Mouse (Mus musculus) 416B (cell line): ENCODE data around the gene Ptprq.
A peak's percentile ranks its signal among the peaks of the same experiment; 100 is the strongest.

Source experiments
- DNase-seq: peaks from one replicate; pipeline ENCODE4 v3.0.0; 2011; ENCODE audit warnings: low read depth

Gene Ptprq

DNA sequence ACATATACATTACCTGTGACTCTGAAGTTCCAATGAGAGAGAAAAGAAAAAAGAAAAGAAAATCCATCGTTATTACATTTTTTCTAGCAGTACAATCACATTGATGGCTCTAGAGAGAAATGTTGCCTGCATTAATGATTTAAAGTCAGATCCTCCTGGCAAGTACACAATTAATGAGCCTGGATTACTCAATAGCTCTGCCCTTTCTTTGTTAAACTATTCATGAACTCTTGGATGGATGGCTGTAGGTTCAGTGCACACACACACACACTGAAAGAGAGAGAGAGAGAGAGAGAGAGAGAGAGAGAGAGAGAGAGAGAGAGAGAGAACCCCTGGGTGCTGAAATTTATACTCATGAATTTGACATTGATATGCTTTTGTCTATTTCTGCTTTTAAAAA is at the start of gene Ptprq:
Gene Ptprq, minus strand, starts transcription at position 246 of the 400 bp plus-strand sequence.
- DNase-seq = no peak

DNA sequence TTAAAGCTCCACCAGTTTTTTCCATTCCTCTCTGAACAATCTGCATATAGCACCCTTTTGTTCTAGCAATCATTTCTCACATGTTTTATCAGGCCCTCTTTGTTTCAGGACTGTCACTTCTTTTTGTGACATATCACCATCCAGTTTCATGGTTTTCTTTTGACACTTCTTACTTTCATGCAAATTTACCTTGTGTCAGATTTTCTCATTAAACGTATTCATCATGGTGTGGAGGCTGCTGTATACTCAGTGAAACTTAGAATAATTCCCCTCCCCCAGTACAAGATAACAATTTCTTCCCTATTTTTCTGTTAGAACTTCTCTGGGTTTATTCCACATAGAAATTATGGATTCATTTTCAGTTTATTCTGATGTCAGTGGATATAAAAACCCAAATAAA is 39.8 kb upstream of the Ptprq start:
- DNase-seq = no peak

DNA sequence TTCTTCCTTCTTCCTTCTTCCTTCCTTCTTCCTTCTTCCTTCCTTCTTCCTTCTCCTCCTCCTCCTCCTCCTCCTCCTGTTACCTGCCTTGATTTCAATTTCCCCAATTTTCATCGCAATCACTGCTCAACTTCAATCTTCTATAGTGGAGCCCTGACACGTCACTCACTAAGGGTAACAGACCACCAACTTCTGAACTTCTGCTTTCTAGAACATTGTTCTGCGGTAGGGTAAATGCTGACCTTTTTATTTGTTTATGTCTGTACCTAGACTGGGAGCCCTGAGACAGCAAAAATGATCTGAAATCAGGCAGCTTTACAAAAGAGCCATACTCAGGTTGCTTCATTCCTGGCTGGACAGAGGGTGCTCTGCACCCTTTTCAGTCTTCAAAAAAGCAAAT is 33.6 kb upstream of the Ptprq start:
- no peak for DNase-seq

DNA sequence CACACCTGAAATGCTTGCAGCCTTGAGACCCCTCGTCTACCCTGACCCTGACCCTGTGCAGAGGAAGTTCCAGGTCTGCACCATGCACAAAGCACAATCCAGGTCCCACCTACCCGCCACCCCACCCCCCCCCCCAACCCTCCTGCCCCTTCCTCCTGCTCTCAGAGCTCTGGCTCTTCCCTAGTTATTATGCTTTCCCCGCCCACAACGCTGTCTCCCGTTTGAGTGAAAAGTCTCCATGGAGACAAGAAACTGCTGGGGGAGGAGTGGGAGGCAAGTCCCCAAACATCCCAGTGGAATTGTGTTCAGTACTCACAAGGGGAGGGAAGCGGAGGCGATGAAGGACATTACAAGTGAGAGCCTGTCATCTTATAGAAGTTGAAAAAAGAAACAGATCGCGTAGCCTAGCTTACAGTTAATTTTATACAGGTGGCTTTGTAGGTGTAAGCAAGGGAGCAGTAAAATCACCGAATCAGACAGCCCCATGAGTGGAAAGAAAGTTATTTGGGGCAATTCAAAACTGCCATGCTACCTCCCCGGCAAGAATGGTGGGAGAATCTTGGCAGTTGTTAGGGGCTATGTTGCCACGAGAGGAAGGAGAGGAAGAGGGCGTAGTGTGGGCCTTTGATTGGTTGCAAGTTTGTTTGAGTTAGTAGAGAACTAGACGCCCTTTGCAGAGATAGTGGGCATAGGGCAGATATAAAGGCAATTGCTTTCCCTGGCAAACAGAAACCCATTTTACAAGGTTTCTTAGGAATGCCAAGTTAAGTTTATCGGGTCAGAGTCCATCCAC is 32.7 kb upstream of the Ptprq start:
- DNase-seq = no peak

DNA sequence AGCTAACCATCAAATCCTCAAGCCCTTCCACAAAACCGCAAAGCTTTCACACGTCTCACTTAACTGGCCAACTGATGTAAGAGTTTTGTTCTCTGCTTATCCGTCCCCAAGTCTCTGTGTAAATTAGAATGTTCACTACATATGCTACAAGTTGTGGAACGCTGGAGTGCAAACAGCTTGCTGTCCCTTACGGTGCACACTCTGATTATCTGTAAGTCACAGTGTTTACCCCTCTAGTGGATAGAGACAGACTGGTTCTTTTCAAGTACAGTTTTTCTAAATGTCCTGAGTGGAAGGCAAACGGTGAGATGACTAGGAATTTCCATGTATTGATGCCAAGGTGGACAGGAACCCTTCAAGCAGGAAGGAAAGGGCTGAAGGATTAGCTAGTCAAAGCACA is 32.1 kb upstream of the Ptprq start:
- no peak for DNase-seq

DNA sequence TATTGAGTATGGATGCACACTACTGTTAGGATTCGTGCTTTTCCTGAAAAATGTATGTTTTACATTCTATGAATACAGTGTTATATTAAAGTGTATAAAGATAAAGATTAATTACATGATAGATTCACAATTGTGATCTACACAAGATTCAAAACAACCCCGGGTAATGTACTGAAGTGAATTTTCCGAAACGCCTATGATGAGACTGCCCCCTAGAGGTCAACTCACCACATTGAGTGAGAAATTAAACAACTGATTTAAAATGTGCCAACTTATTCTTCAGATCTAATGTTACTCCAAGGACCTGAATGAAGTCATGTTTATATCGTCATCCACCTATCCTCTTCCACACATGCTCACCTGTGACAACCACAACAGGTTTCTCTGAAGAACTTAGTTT is 27.7 kb upstream of the Ptprq start:
- peak; percentile 48 for DNase-seq

DNA sequence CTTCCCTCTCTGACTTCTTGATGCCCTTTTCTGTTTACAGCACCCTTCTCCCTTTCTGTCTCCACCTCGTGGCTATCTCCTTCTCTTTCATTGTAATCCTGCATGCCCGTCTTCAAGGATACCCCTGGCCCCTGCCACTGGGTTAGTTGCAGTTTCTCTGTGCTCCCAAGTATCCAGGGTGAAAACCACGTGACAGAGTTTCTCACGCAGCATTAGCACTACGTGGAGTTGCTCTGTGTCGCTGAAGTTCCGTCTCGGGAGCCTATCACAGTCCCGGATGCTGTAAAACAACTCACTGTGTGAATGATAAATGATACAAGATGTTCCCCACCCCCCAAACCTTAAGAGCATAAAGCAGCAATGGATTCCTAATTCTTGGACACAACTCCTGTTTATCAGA is 26.9 kb upstream of the Ptprq start:
- no peak for DNase-seq

DNA sequence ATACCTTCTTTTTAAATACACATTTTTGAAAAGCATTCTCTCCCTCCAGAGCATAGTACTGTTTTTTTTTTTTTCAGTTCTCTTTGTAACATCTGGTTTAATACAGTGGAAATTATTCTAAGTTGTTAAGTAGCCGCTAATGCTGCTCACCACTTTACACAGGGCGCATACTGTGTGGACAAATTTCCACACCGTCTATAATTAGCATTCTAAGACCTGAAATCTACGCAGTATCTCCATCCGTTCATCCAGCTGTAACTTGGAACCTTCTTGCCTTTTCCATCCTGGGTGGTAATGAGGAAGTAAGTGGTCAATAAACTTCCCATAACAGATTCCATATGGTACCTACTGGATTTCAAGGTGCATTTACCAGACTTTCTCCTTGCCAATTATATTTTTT is 20.0 kb upstream of the Ptprq start:
- no peak for DNase-seq

DNA sequence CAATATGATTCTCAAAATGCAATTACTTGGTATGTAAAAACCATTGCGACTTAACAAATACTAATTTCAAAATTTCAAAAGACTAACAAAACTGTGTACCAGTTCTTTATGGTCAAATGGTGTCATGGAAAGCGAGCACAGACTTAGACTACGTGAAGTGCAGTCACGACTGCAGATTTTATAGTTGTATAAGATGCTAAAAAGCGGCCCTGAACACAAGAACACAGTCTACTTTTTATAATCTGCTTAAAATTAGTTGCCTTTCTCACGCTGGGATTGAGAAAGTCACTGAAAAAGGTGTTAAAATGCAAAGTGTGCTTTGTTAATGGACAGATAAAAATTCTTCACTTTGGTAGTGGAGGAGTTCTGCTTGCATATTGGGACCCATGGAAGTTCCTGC is 17.9 kb upstream of the Ptprq start:
- no peak for DNase-seq

DNA sequence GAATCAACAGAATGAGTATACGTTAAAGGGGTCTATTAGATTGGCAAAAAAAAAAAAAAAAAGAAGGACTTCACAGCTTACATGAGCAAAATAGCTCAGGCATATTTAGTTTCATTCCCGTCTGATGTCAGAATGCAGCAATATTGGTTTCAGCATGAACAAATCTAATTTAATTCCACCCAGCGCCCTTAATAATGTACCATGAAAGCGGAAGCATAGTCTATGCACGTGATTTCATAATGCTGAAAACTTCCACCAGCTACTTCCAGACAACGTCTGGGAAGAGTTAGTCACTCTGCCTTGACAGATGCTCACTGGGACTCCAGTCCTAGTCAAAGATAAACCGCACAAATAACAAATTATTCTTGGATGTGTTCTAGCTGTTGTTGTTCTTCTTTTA is 15.6 kb upstream of the Ptprq start:
- no peak for DNase-seq

DNA sequence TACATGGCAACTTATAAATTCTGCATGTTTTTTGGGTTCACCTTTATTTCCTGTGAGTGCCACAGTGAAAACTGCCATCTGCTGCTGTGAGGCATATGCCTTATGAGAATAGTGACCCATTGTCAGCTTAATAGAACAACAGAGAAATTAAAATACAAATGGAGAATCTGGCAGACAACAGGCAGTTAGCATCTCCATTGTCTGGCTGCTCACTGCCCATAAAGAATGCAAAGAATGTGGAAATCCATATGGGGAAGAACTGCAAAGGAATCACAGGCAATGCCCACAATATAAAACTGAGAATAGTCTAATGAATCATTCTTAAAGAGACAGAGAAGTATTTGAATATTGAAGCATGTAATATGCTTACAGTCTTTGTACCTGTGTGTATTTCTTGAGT is 14.5 kb upstream of the Ptprq start:
- no peak for DNase-seq

DNA sequence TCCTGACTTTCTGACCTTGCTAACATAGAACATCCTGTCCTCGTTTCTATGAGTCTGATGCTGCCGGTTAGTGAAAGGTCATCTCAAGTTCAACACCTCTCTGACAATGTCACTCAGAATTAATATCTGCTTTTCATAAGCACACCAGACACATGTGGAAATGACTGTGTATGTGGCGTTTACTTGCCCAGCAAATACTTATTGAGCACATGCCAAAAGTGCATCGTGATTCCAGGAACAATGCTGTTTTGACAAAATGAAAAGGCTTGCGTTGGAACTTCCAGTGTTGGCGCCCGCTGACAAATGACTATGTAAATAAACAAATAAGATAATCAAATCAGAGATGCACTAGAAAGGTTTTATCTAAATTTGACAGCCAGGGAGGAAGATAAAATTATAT is 5.8 kb upstream of the Ptprq start:
- no peak for DNase-seq

DNA sequence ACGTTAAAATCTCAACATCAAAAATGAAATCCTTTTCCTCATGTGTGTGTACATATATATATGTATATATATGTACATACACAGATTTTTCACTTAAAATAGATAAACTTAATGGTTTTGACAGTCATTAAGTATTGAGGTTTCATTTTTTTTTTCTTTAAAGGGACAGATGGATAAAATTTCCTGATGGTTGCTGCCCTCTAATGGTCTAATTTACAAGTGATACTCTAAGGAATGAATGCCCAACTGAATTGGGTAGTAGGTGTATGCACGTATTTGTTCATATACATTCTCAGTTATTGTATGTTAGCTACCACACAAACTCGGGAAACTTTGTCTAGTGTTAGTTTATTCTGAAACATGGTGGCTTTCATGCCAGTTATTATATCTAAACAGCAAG is 15.4 kb downstream of the Ptprq start:
- peak; percentile 40 for DNase-seq

DNA sequence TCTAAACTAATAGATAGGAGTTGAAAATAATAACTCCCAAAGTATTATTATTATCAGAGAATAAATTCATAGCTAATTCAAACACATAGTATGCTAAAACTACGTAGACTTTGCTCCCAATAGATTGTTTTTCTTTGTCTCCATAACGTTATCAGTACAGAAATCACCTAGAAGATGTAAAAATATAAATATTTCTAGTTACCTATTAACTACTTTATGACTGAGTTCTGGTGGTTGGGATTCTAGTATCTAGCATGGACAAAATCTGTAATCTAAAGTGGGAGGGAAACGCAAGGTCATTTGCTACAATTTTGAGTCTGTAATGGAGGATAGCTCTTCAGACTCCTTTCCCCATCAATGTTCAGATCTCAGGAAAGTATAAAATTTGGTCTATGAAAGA is 18.9 kb downstream of the Ptprq start:
- no peak for DNase-seq

DNA sequence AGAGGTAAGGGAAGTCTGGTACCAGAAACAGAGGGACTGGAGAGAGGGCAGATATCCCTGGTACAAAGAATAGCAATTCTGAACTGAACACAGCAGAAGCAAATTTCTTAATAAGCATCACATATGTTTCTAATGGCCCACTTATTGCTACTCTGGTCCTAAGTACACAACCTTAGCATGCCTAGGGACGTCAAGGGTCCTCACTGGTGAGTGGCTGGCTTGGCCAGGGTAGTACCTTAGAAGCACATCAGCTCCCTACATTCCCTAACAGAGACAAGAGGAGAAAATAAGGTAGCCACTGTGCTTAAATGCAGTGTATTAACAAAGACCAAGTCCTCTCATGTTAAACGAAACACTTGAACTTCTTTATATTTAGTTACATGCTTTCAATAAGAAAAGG is 21.1 kb downstream of the Ptprq start:
- DNase-seq = no peak

DNA sequence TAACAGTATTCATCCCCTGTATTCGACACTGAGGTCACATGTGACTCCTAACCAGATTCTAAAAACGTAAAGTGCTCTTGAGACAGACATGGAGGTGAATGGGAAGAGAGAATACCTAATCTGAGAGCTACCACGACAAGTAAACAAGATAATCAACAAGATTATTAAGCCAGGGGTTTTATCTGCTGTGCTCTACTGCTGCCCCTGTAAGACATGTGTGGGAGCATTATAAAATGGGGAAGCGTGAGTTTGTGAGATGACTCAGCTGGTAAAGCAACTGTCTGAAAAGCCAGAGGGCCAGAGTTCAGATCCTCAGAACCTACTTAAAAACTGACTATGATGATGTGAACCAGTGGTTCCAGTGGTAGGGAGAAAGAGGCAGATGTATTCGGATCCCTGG is 22.7 kb downstream of the Ptprq start:
- DNase-seq = peak; percentile 11

DNA sequence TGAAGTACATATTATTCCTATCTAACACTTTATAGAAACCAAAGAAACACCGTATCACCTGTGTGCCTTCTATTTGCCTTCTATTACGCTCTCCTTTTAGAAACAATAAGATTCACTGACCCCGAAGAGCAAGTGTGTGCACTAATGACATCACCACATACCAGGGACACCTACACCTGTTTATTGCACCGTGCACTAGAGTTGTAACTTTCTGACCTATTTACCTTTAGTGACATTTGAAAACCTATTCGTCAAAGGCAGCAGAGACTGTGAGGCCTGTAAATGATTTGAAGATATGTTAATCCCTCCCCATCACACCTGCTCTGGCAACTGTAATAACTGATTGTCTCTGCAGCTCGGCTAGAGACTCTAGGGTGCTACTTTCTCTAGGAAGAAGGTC is 32.5 kb downstream of the Ptprq start:
- DNase-seq = no peak

DNA sequence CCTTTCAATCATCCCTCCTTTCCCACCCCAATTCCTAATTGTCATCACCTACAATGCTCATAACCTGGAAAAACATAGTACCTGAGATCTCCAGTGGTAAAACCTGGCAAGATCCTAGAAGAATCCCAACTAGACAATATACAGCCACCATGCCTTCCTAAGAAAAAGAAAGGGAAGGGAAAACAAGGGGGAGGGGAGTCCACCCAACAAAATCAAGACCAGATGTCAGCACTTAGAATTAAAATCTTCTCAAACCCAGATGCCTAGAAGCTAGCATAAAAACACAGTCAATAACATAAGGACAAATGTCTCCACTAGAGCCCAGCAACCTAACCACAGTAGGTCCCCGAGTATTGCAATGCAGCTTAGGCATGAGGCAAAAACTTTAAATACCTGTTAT is 43.9 kb downstream of the Ptprq start:
- DNase-seq = no peak

DNA sequence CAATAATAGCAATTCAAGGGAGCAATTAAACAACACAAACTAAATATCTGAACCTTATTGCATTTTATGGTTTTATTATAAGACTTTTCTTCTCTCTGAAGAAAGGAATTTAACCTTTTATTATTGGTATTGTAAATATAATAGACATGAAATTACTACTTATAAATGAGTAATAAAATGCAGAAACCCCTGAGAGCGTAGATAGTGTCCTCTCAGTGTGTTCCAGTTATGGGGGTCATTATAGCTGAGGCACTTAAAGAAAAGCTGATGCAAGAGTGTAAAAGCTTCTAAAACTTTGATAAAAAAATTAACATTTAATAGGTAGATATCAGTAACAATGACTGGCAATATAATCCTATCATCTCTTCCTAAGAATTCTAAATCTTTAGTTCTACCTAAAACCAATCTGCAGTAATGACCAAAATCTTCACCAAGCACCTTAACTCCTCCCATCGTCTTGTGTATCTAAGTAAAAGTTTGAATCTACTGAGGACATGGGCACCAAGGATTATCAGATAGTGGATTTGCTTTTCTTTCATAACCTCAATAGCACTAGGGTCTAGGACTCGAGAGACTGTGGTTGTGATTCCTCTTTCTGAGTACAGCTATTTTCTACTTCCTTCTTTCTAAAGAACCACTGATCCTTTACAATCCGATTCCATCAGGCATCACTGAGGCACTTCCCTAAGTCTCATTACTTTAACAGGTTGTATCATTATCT is 51.3 kb downstream of the Ptprq start:
- DNase-seq = no peak

DNA sequence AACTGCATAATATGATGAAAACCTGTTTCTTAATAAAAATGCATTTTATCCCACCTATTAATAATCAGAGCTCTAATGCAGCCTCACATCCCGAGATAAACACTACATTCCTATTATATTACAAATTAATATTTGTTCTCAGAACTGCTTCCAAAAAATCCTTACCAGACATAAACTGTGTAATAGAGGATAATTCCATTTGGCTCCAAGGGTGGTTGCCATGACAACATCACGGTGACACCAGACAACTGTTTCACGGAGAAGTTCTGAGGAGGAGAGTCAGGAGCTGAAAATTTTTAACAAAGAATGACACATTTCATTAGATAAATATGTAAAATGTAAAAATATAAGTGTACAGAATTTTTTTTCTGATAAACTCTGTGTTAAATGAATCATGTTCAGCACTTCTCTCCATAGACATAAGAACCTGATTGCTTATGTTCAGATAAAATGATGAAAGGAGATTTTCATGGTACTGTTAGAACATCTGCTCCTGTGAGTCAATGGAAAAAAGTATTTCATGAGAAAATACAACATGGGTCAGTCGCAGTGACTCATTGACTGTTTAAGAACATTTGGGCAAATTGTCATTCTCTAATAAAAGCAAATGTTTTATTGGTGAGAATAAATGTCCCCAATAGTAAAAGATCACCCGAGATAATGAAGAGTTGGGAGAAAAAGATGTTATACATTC is 57.3 kb downstream of the Ptprq start:
- DNase-seq = no peak

DNA sequence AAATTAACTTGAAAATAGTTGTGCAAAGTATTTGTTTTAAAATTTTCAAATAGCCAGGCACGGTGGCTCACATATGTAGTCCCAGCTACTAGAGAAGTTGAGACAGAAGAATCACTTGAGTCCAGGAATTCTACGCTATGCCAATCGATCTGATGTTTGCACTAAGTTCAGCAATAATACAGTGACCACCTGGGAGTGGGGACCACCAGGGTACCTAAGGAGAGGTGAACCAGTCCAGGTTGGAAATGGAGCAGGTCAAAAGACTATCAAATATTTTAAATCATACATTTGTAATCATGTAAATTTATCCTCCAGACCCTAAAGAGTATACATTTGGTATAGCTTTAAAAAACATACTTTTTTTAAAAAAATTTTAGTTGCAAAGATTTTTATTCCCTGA is 57.9 kb downstream of the Ptprq start:
- DNase-seq = no peak

DNA sequence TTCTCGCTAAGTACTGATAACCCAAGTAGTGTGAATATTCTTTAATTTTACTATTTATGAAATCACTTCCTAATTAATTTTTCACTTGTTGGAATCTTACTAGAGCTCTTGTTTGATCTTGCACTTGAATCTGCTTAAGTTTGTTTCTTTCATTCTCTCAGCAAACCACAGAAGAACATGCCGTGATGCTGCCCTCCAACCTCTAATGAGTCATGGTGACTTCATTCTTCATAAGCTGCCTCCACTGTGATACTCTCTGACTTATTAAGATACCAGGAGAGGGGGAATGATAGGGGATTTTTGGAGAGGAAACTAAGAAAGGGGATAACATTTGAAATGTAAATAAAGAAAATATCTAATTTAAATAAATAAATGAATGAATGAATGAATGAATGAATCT is 60.7 kb downstream of the Ptprq start:
- peak; percentile 9 for DNase-seq

DNA sequence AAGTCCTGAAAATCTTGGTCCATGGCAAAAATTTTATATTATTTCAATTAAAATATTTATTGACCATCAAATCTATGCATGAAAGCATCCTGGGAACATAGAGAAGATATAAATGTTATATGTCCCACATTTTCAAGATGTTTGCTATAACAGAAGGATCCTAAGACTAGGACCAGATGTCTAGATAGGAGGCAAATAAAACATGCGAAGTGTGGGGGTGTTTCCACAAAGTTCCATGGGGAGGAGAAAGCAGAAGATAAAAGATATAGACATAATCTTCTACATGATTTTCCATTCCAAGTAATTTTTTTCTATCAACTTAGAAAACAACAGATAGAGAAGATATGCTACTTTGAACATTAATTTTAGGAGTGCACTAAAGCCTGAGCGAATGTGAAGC is 70.2 kb downstream of the Ptprq start:
- DNase-seq = no peak
